Mouse (Mus musculus): Measurements from ENCODE around the gene Gm36864. TPM values are rescaled to one million over a fixed set of nuclear protein-coding genes. Genes with fewer than 3 reads are reported as not detected.

Gm36864 gene
- total RNA-seq, 2 experiments from 2014 or later = not detected

Other genes with a start within 250 kb of the Gm36864 start
- not detected for gene Klk1b11, start 240.3 kb upstream of the Gm36864 start, total RNA-seq (2021)
- gene Klk1b26, start 224.0 kb upstream of the Gm36864 start, total RNA-seq (2021) = not detected
- gene Klk1b27, start 183.9 kb upstream of the Gm36864 start, total RNA-seq (2021) = not detected
- gene Klk1b21, start 133.8 kb upstream of the Gm36864 start, total RNA-seq (2021) = not detected
- not detected for gene Klk1b22, start 123.5 kb upstream of the Gm36864 start, total RNA-seq (2021)
- gene Klk1b16, start 99.4 kb upstream of the Gm36864 start, total RNA-seq (2021) = not detected
- not detected for gene Klk1b24, start 47.9 kb upstream of the Gm36864 start, total RNA-seq (2021)
- gene Klk1b3, start 38.0 kb upstream of the Gm36864 start, total RNA-seq (2021) = not detected
- gene Klk1b4, start 28.7 kb upstream of the Gm36864 start, total RNA-seq (2021) = not detected
- gene Klk1b5, start 20.2 kb upstream of the Gm36864 start, total RNA-seq (2021) = not detected
- gene Klk1, start 10.8 kb upstream of the Gm36864 start, total RNA-seq (2021) = not detected
- gene 1700028J19Rik, start 10.5 kb downstream of the Gm36864 start, total RNA-seq (2021) = 1 to 10 TPM; 1.1 to 1.2 TPM
- gene 2410002F23Rik, start 10.5 kb downstream of the Gm36864 start, total RNA-seq (2021) = 10 to 100 TPM; 68.6 to 71.1 TPM
- gene Acp4, start 21.2 kb downstream of the Gm36864 start, total RNA-seq (2021) = not detected
- not detected for gene Gm15517, start 25.3 kb downstream of the Gm36864 start, total RNA-seq (2021)
- 1 to 10 TPM; 3.4 to 3.7 TPM for gene Clec11a, start 70.7 kb downstream of the Gm36864 start, total RNA-seq (2021)
- 100 to 1,000 TPM; 519 to 589 TPM for gene Shank1, start 74.1 kb downstream of the Gm36864 start, total RNA-seq (2021)
- gene Syt3, start 147.9 kb downstream of the Gm36864 start, total RNA-seq (2021) = 10 to 100 TPM; 56.6 to 66.2 TPM
- 1 to 10 TPM in 1 of 2 experiments, under 1 TPM in 1; 0.98 to 2.7 TPM for gene 1700008O03Rik, start 149.6 kb downstream of the Gm36864 start, total RNA-seq (2021)
- 100 to 1,000 TPM; 284 to 289 TPM for gene Lrrc4b, start 192.8 kb downstream of the Gm36864 start, total RNA-seq (2021)
- gene Aspdh, start 229.2 kb downstream of the Gm36864 start, total RNA-seq (2021) = 1 to 10 TPM; 5.0 to 5.6 TPM
- gene Josd2, start 231.8 kb downstream of the Gm36864 start, total RNA-seq (2021) = 10 to 100 TPM; 76.7 to 77.9 TPM

Measured in left cerebral cortex, adult 18-20 months (tissue).